Mouse (Mus musculus) neural tube, embryonic 15.5 days (tissue): ENCODE results near the gene Olfr971. TPM values are rescaled to one million over a fixed set of nuclear protein-coding genes. Genes with fewer than 3 reads are reported as not detected.
"Not testable (repeated sequence)": the region's sequence is repeated elsewhere in the genome, so short reads cannot be mapped to it uniquely, and the experiment has no call there.

Source experiments
- ATAC-seq: fragments of 200-750 bp; cut with Nextera tagmentation; 2 replicates; pipeline ENCODE4 v1.8.0; 2017; ENCODE audit warnings: mild to moderate bottlenecking, moderate TSS enrichment, moderate library complexity; ENCODE audit not compliant: low FRiP score
- H3K27ac ChIP-seq: fragments of 300-500 bp; sonication (generic); replicated peaks from 2 replicates; pipeline ENCODE4 v1.5.1; 2015; ENCODE audit warnings: mild to moderate bottlenecking, inconsistent platforms
- H3K27me3 ChIP-seq: fragments of 300-500 bp; sonication (generic); replicated peaks from 2 replicates; pipeline ENCODE4 v1.6.1; 2015; ENCODE audit warnings: inconsistent platforms
- H3K36me3 ChIP-seq: fragments of 300-500 bp; sonication (generic); 2 replicates; pipeline ENCODE4 v1.6.1; 2015; ENCODE audit warnings: inconsistent platforms
- H3K4me1 ChIP-seq: fragments of 300-500 bp; sonication (generic); 2 replicates; pipeline ENCODE4 v1.6.1; 2015; ENCODE audit warnings: inconsistent platforms
- H3K4me2 ChIP-seq: fragments of 300-500 bp; sonication (generic); 2 replicates; pipeline ENCODE4 v1.6.1; 2015; ENCODE audit warnings: inconsistent platforms, mild to moderate bottlenecking, moderate library complexity
- H3K4me3 ChIP-seq: fragments of 300-500 bp; sonication (generic); replicated peaks from 2 replicates; pipeline ENCODE4 v1.5.1; 2015; ENCODE audit warnings: mild to moderate bottlenecking, inconsistent platforms
- H3K9ac ChIP-seq: fragments of 300-500 bp; sonication (generic); replicated peaks from 2 replicates; pipeline ENCODE4 v1.6.1; 2015; ENCODE audit warnings: mild to moderate bottlenecking, inconsistent platforms
- H3K9me3 ChIP-seq: fragments of 300-500 bp; sonication (generic); replicated peaks from 2 replicates; pipeline ENCODE4 v1.6.1; 2016; ENCODE audit warnings: inconsistent platforms
- WGBS: fragments of 180-500 bp; shearing (Covaris S2); methylation state at CpG from one replicate; pipeline ENCODE4 v1.1.7; 2015; ENCODE audit warnings: mixed read lengths; 5-methylcytosine and 5-hydroxymethylcytosine counted together
- polyA plus RNA-seq: library from polyadenylated mRNA; unstranded; fragments of >200 nt; fragmentation: Nextera tagmentation; extraction: Ambion mirVana; gene quantifications from 2 replicates; pipeline ENCODE4 v1.2.1, GENCODE M21; 2015

Olfr971 gene
- not detected in 2 replicates for polyA plus RNA-seq

- WGBS, result 84% methylated on average over 2 of the region's 2 CpGs
- H3K27ac ChIP-seq, ATAC-seq, H3K4me3 ChIP-seq, H3K36me3 ChIP-seq, H3K9ac ChIP-seq, H3K4me1 ChIP-seq, H3K27me3 ChIP-seq, H3K9me3 ChIP-seq, H3K4me2 ChIP-seq: not testable (repeated sequence)
Measured at GRCm38 (mm10) chr9:39836576-39836975, at the start of gene Olfr971. Gene Olfr971 (plus strand): TSS chr9:39836876.

- Histone ChIP-seq H3K9ac (no peak within 1 kb of the TSS), H3K9me3 (no peaks in the 10 kb centered on the region), H3K27ac (no peak within 1 kb of the TSS), H3K36me3 (no peaks in the 10 kb centered on the region), H3K4me3 (no peak within 1 kb of the TSS), H3K27me3 (no peaks in the 10 kb centered on the region), H3K4me2 (no peak within 1 kb of the TSS), H3K4me1 (no peaks in the 10 kb centered on the region)
- 48% methylated on average over 2 of the region's 2 CpGs for WGBS
- peak; percentile 65; the same call in 1 of the 2 replicates for ATAC-seq
Measured at GRCm38 (mm10) chr9:39790558-39790957, 46.1 kb upstream of the Olfr971 start, which contains the start of gene Olfr969. Gene Olfr969 (plus strand): TSS chr9:39790945.

- ATAC-seq, result no peak
- no peaks in the 10 kb centered on the region for H3K27me3 ChIP-seq
- H3K9ac ChIP-seq, result no peak within 1 kb of the TSS
Measured at GRCm38 (mm10) chr9:39808560-39808959, 28.1 kb upstream of the Olfr971 start, which contains the start of gene Olfr970. Gene Olfr970 (plus strand): TSS chr9:39808860.

GRCm38 (mm10) chr9:39866122-39866521, 29.4 kb downstream of the Olfr971 start, which contains the start of gene Olfr972:
Gene Olfr972 (plus strand): TSS chr9:39866422.
- Histone ChIP-seq H3K9ac (no peak within 1 kb of the TSS), H3K27me3 (no peaks in the 10 kb centered on the region), H3K4me2 (no peak within 1 kb of the TSS), H3K9me3 (no peaks in the 10 kb centered on the region), H3K4me1 (no peaks in the 10 kb centered on the region), H3K4me3 (no peak within 1 kb of the TSS), H3K27ac (no peak within 1 kb of the TSS), H3K36me3 (no peaks in the 10 kb centered on the region)
- no peak for ATAC-seq
- 80% methylated on average over 2 of the region's 2 CpGs for WGBS

More at GRCm38 (mm10) chr9:39808560-39808959, 28.1 kb upstream of the Olfr971 start, which contains the start of gene Olfr970:
- no peak within 1 kb of the TSS for H3K4me2 ChIP-seq
- 72% methylated on average over 4 of the region's 4 CpGs for WGBS
- H3K36me3 ChIP-seq, result no peaks in the 10 kb centered on the region
- no peak within 1 kb of the TSS for H3K27ac ChIP-seq
- H3K9me3 ChIP-seq, result no peaks in the 10 kb centered on the region
- H3K4me1 ChIP-seq, result no peaks in the 10 kb centered on the region
- no peak within 1 kb of the TSS for H3K4me3 ChIP-seq

- H3K4me1 ChIP-seq, H3K9ac ChIP-seq, H3K36me3 ChIP-seq, ATAC-seq, H3K27me3 ChIP-seq, H3K27ac ChIP-seq, H3K4me3 ChIP-seq, H3K4me2 ChIP-seq, H3K9me3 ChIP-seq: not testable (repeated sequence)
- whole genome bisulfite sequencing, result 93% methylated on average over 1 of the region's 1 CpGs
Measured at GRCm38 (mm10) chr9:39871986-39872385, 35.3 kb downstream of the Olfr971 start.

GRCm38 (mm10) chr9:39877541-39878396, 41.1 kb downstream of the Olfr971 start:
- H3K27ac ChIP-seq, H3K36me3 ChIP-seq, H3K9me3 ChIP-seq, H3K4me3 ChIP-seq, H3K9ac ChIP-seq, H3K27me3 ChIP-seq, H3K4me2 ChIP-seq, H3K4me1 ChIP-seq: not testable (repeated sequence)
- peak; percentile 96 for ATAC-seq
- no CpG with 5 or more reads among the region's 4 CpGs for WGBS

Other genes starting within 250 kb of the Olfr971 start
- 169 and 187 TPM in 2 replicates for gene AW551984, start 232.5 kb upstream of the Olfr971 start, polyA plus RNA-seq
- gene Olfr148, start 226.2 kb upstream of the Olfr971 start, polyA plus RNA-seq, result not detected in 2 replicates
- not detected in 2 replicates for gene Olfr960, start 215.5 kb upstream of the Olfr971 start, polyA plus RNA-seq
- gene Olfr961, start 191.8 kb upstream of the Olfr971 start, polyA plus RNA-seq, result not detected in 2 replicates
- not detected in 2 replicates for gene Olfr963, start 169.7 kb upstream of the Olfr971 start, polyA plus RNA-seq
- gene Olfr149, start 129.8 kb upstream of the Olfr971 start, polyA plus RNA-seq, result not detected in 2 replicates
- gene Olfr965, start 125.5 kb upstream of the Olfr971 start, polyA plus RNA-seq, result not detected in 2 replicates
- gene Olfr150, start 105.9 kb upstream of the Olfr971 start, polyA plus RNA-seq, result not detected in 2 replicates
- gene Olfr967, start 90.6 kb upstream of the Olfr971 start, polyA plus RNA-seq, result not detected in 2 replicates
- not detected in 2 replicates for gene Olfr968, start 53.6 kb upstream of the Olfr971 start, polyA plus RNA-seq
- gene Olfr969, start 45.9 kb upstream of the Olfr971 start, polyA plus RNA-seq, result not detected in 2 replicates
- gene Olfr970, start 28.0 kb upstream of the Olfr971 start, polyA plus RNA-seq, result not detected in 2 replicates
- not detected in 2 replicates for gene Olfr972, start 29.5 kb downstream of the Olfr971 start, polyA plus RNA-seq
- gene Olfr229, start 70.5 kb downstream of the Olfr971 start, polyA plus RNA-seq, result not detected in 2 replicates
- gene Olfr974, start 100.6 kb downstream of the Olfr971 start, polyA plus RNA-seq, result not detected in 2 replicates
- gene Olfr975, start 115.2 kb downstream of the Olfr971 start, polyA plus RNA-seq, result not detected in 2 replicates
- not detected in 2 replicates for gene Olfr976, start 124.3 kb downstream of the Olfr971 start, polyA plus RNA-seq
- gene Olfr978, start 155.2 kb downstream of the Olfr971 start, polyA plus RNA-seq, result not detected in 2 replicates
- not detected in 2 replicates for gene Olfr979, start 166.6 kb downstream of the Olfr971 start, polyA plus RNA-seq
- gene Olfr980, start 172.7 kb downstream of the Olfr971 start, polyA plus RNA-seq, result not detected in 2 replicates
- not detected in 2 replicates for gene Olfr981, start 184.6 kb downstream of the Olfr971 start, polyA plus RNA-seq
- gene Olfr982, start 237.0 kb downstream of the Olfr971 start, polyA plus RNA-seq, result not detected in 2 replicates